Mouse (Mus musculus) megakaryocyte, embryonic 14.5 days (primary cell): ENCODE results near the gene Trim31.

ENCODE experiments used
- FLI1 ChIP-seq: IDR thresholded peaks from 2 replicates; pipeline ENCODE4 v1.6.1; 2012; ENCODE audit warnings: low read length, inconsistent platforms, mixed read lengths
- GATA1 ChIP-seq: IDR thresholded peaks from 3 replicates; pipeline ENCODE4 v1.6.1; 2012; ENCODE audit warnings: mixed read lengths, low read length, inconsistent platforms, borderline replicate concordance

DNA sequence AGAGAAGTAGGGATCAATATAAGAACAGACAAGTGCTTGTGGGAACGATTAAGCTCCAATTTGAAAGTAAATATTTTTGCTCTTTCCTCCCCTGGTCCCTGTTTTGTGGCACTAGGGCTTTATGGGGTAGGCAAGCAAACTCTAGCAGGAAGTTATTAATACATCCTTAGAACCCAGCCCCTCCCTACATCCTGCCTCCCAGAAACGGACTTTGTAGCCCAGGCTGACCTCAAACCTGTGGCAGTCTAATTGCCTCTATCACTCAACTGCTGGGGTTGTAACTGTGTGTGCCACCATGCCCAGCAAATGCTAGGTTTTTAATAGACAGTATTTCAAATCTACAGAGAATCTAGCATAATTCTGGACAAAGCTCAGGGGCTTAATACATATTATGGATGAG lies 36.2 kb upstream of the Trim31 start:
- TF ChIP-seq GATA1, result no peak
- no peak for TF ChIP-seq FLI1
